Mouse (Mus musculus) liver, adult 2 months (tissue): ENCODE measurements around the gene Sh3d21.

Experiments used
- CTCF ChIP-seq: fragments of 200-500 bp; IDR thresholded peaks from 2 replicates; pipeline ENCODE4 v1.5.1; 2011; ENCODE audit warnings: low read depth, low read length, control low read depth
- POLR2A ChIP-seq: fragments of 200-500 bp; IDR thresholded peaks from 2 replicates; pipeline ENCODE4 v1.6.1; 2011; ENCODE audit warnings: low read length, control low read depth; ENCODE audit not compliant: insufficient read depth; ENCODE audit errors: extremely low read depth

DNA sequence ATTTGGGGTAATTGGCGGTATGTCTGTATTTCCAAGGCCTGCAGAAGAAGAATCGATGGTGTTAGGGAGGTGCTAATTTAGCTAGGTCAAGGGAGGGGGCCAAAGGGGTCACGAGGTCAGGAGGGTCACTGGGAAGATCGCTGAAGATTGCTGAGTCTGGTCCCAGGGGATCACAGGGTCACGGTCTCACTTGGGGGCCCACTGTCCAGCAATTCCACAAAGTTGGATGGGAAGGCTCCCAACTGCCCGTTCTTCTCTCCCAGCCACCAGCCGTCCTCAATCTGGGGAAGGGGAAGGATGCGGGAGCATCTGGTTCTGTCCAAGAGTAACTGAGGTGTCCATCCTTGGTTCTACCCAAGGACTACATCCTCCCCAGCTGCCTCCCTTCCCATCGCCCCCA is 1.3 kb downstream of the Sh3d21 start:
- TF ChIP-seq POLR2A, result no peak
- TF ChIP-seq CTCF, result no peak
